Mouse (Mus musculus) left cerebral cortex, adult 8-10 months (tissue): ENCODE data around the gene Cisd3. TPM values are rescaled to one million over a fixed set of nuclear protein-coding genes. Genes with fewer than 3 reads are reported as not detected.
"Not testable (repeated sequence)": the region's sequence is repeated elsewhere in the genome, so short reads cannot be mapped to it uniquely, and the experiment has no call there.

Source experiments
- DNase-seq, 2 experiments: peaks; one replicate each; pipeline ENCODE4 v3.0.0; 2022; ENCODE audit warnings: low spot score in 2 of 2
- total RNA-seq, 4 experiments: library from RNA; stranded (reverse); gene quantifications; 2 replicates each; pipeline ENCODE4 v1.2.4; 2022

Cisd3 gene
- total RNA-seq, 4 experiments from 2014 or later, result 44.0 to 61.2 (median 54.6) TPM

- no peak for DNase-seq
Measured at GRCm38 (mm10) chr11:97711200-97711900, 25.7 kb downstream of the Cisd3 start.

- DNase-seq, result no peak
Measured at GRCm38 (mm10) chr11:97712286-97712685, 26.7 kb downstream of the Cisd3 start.

GRCm38 (mm10) chr11:97713896-97714295 is 28.3 kb downstream of the Cisd3 start:
- DNase-seq, result no peak

DNA sequence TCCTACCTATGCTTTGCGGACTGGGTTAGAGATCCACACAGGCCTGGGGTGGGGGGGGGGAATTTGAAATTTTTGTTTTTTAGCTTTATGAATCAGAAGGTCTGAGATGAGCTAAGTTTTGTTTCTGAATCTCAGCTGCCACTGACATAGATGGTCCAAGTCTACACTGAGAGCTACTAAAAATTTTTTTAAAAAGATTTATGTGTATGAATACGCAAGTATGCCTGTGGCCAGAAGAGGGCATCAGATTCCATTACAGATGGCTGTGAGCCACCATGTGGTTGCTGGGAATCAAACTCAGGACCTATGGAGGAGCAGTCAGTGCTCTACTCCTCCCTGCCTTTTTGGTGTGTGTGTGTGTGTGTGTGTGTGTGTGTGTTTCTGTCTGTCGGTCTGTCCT is 28.7 kb downstream of the Cisd3 start:
- DNase-seq, result no peak

GRCm38 (mm10) chr11:97714784-97715760 is 29.4 kb downstream of the Cisd3 start:
- no peak for DNase-seq

- DNase-seq, result no peak
Measured at GRCm38 (mm10) chr11:97716021-97716420, 30.4 kb downstream of the Cisd3 start.

GRCm38 (mm10) chr11:97717369-97718280 is 32.0 kb downstream of the Cisd3 start:
- no peak for DNase-seq

DNA sequence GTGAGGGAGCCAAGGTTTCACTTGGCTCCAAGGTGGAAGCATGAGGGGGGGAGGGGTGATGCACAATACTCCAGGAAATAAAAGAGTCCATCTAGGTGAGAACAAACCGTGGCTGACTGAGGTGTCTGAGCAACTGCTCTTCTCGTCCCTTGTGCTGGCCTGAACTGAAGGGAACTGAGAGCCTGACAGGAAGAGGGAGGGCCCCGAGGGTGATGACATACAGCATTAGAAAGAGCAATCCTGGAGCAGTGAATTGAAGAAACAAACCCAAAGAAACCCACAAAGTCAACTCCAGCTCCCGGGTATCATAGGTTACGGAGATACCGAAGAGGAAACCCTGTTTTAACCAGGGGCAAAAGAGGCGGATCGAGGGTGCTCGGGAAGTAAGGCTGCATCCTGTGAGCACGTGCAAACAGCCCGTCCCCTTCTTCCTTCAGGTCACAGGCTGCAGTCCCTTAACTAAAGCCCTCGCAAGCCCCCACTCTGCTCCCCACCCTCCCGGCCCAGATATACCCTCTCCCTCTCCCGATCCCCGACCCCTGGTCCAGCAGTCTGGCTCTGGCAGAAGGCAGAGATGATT is 32.7 kb downstream of the Cisd3 start:
- no peak for DNase-seq

- DNase-seq, result no peak
Measured at GRCm38 (mm10) chr11:97719041-97719440, 33.4 kb downstream of the Cisd3 start.

DNA sequence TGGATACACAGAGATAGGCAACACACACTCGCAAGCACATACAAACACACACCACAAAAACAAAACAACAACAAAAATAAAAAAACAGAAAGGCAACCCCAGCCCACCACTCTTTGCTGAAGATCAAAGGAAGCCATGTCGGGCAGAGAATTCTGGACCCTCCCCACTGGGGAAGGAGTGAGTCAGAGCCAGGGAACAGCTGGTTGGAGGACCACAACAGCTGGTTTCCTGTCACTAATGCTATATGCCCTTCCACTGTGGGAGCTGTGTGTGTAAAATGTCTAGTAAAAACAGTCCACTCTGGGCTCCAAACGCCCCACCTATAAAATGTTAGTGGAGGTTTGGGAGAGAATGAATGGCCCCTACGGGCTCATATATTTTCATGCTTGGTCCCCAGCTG is 35.7 kb downstream of the Cisd3 start:
- no peak for DNase-seq

DNA sequence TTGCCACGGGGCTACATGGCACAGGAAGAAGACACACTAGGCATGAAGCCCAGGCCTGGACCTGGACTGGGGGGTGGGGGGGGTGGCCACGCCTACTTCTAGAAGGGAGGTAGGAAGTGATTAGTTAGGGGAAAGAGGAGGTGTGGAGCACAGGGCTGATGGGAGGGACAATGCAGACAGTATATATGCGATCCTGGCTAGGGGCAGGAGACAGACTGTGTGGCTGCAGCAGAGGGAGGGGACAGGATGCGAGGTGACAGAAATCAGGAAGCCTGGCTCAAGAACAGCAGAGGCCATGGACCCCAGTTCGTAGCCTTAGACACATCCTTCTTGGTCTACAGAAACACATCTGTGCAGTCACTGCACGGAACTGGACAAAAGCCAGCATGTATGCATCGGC is 38.1 kb downstream of the Cisd3 start:
- DNase-seq, result no peak

DNA sequence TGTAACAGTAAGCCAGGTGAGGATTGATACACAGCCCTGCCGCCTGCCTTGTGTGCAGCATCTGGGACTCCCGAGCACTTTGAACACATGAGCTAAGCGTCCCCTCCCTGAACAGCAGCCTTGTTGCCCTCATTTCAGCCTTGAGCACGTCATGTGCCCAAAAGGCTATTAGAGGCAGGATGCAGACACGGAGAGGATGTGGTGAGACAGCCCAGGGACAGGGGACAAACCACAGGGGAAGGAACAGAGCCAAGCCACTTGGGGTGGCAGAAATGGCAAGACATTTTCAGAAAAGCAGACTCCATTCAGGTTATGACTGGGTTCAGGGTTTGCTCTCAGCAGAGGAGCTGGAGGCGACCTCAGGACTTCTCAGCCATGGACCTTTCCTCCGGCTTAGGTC is 42.7 kb downstream of the Cisd3 start:
- DNase-seq, result no peak

- DNase-seq, result no peak
Measured at GRCm38 (mm10) chr11:97728730-97729129, 43.1 kb downstream of the Cisd3 start.

DNA sequence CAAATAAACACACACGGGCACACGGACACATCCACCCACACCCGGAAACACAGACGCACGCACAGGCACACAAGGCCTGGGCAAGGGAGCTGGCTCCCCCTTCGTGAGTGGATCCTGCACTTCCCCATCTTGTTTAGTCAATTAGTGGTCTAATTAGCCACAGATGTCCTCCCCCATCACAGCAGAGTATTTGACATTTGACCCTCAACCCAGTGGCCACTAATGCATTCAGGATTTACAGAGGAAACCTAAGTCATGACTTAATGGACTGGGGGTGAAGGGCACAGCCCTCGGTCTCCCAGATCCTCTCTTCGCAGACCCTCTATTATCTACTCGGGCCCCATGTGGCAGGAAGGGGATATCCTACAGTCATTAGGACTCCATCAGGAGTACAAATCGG is 48.1 kb downstream of the Cisd3 start:
- no peak for DNase-seq

- not testable (repeated sequence) for DNase-seq
Measured at GRCm38 (mm10) chr11:97734810-97735209, 49.2 kb downstream of the Cisd3 start.

DNA sequence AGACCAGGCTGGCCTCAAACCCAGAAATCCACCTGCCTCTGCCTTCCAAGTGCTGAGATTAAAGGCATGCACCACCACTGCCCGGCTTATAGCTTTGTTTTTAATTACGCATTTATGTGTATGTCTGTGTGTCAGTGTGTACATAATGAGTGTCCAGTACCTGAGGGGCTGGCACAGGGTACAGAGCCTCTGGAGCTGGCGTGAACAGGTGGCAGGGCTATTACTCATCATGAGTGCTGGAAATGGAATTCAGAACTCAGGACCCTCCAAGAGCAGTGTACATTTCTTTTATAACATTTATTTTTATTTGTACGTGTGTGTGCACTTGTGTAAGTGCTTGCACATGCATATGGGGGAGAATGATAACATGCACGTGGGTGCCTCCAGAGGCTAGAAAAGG is 51.0 kb downstream of the Cisd3 start:
- DNase-seq, result no peak

GRCm38 (mm10) chr11:97737600-97737999 is 52.0 kb downstream of the Cisd3 start:
- DNase-seq, result no peak
